Mouse (Mus musculus) adrenal gland, adult (tissue): ENCODE data around the gene Ms4a4d.
"Not testable (repeated sequence)": the region's sequence is repeated elsewhere in the genome, so short reads cannot be mapped to it uniquely, and the experiment has no call there.

Experiments
- DNase-seq, 2 experiments: peaks; one replicate each; pipeline ENCODE4 v3.0.0; 2022 to 2023; ENCODE audit warnings: low spot score in 1 of 2; ENCODE audit not compliant: inconsistent age in 2 of 2

Ms4a4d gene

GRCm38 (mm10) chr19:11536593-11536992 lies at the start of gene Ms4a4d:
TSS of gene Ms4a4d (plus strand) at chr19:11536801.
- DNase-seq, result no peak

- no peak for DNase-seq
These were observed 45.0 kb upstream of the Ms4a4d start for GRCm38 (mm10) chr19:11491406-11492189.

GRCm38 (mm10) chr19:11492671-11493070 lies 43.9 kb upstream of the Ms4a4d start:
- DNase-seq, result no peak

GRCm38 (mm10) chr19:11494519-11494918 lies 42.1 kb upstream of the Ms4a4d start:
- no peak for DNase-seq

GRCm38 (mm10) chr19:11496361-11496760 lies 40.2 kb upstream of the Ms4a4d start:
- DNase-seq, result no peak

GRCm38 (mm10) chr19:11497300-11497699 lies 39.3 kb upstream of the Ms4a4d start:
- not testable (repeated sequence) for DNase-seq

- no peak for DNase-seq
These were observed 35.8 kb upstream of the Ms4a4d start for GRCm38 (mm10) chr19:11500796-11501195.

GRCm38 (mm10) chr19:11501326-11501725 lies 35.3 kb upstream of the Ms4a4d start:
- no peak for DNase-seq

GRCm38 (mm10) chr19:11504857-11505256 lies 31.7 kb upstream of the Ms4a4d start:
- no peak for DNase-seq

GRCm38 (mm10) chr19:11513458-11513857 lies 23.1 kb upstream of the Ms4a4d start:
- no peak for DNase-seq

- DNase-seq, result no peak
These were observed 20.4 kb upstream of the Ms4a4d start, which contains the start of gene Ms4a6b for GRCm38 (mm10) chr19:11516246-11516645. TSS of gene Ms4a6b (plus strand) at chr19:11516512.

- DNase-seq, result no peak
These were observed 19.8 kb upstream of the Ms4a4d start for GRCm38 (mm10) chr19:11516845-11517244.

GRCm38 (mm10) chr19:11517373-11517772 lies 19.2 kb upstream of the Ms4a4d start:
- not testable (repeated sequence) for DNase-seq

GRCm38 (mm10) chr19:11518356-11518755 lies 18.2 kb upstream of the Ms4a4d start:
- not testable (repeated sequence) for DNase-seq

- no peak for DNase-seq
These were observed 16.5 kb upstream of the Ms4a4d start for GRCm38 (mm10) chr19:11520146-11520545.

GRCm38 (mm10) chr19:11533421-11533820 lies 3.2 kb upstream of the Ms4a4d start:
- DNase-seq, result no peak

GRCm38 (mm10) chr19:11533888-11534445 lies 2.6 kb upstream of the Ms4a4d start:
- no peak for DNase-seq

GRCm38 (mm10) chr19:11537336-11537735 lies 735 bp downstream of the Ms4a4d start:
- no peak for DNase-seq

- not testable (repeated sequence) for DNase-seq
These were observed 3.7 kb downstream of the Ms4a4d start for GRCm38 (mm10) chr19:11540166-11540821.

GRCm38 (mm10) chr19:11544383-11544782 lies 7.8 kb downstream of the Ms4a4d start:
- DNase-seq, result not testable (repeated sequence)

GRCm38 (mm10) chr19:11547911-11548310 lies 11.3 kb downstream of the Ms4a4d start:
- no peak for DNase-seq

- no peak for DNase-seq
These were observed 18.1 kb downstream of the Ms4a4d start for GRCm38 (mm10) chr19:11554726-11555125.
